Mouse (Mus musculus) cerebral cortex, adult 2 months (tissue): Measurements from ENCODE around the gene Fgd6.

Experiments
- WGBS: fragments of 180-500 bp; shearing (Covaris S2); methylation state at CpG from one replicate; pipeline ENCODE4 v1.1.7; 2018; 5-methylcytosine and 5-hydroxymethylcytosine counted together

Gene Fgd6

DNA sequence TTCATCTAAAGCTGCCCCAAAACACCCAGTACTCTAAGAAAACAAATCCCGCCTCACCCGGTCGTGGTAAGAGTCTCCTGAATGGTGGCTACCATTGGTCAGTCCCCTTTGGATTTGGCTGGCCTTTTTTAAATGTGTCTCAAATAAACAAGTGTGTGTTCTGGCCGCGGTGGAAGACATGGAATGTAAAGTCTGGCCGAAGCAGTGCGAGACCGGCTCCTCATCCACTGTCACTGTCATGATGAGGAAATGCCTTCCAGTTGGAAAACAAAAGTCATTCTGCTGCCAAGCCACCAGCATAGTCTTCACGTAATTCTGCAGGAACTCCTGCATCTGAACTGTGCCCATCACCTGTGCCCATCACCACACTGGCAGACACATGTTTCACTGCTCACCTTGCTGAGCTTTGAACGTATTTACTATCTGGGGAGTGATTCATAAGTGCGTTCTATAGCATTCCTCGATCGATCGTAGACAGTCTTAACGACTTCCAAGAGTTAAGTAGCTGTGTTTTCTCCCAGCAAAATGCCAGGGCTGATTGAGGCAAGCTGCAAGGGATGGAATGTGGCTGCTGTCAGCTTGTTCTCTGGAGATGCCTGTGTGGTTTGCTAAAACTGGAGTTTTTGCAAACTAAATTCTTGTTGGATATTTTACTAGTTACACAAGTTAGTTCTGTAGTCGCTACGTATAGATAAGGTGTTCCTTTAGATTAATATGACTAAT, 60.1 kb downstream of the Fgd6 start:
- 82% methylated on average over 17 of the region's 17 CpGs for WGBS

DNA sequence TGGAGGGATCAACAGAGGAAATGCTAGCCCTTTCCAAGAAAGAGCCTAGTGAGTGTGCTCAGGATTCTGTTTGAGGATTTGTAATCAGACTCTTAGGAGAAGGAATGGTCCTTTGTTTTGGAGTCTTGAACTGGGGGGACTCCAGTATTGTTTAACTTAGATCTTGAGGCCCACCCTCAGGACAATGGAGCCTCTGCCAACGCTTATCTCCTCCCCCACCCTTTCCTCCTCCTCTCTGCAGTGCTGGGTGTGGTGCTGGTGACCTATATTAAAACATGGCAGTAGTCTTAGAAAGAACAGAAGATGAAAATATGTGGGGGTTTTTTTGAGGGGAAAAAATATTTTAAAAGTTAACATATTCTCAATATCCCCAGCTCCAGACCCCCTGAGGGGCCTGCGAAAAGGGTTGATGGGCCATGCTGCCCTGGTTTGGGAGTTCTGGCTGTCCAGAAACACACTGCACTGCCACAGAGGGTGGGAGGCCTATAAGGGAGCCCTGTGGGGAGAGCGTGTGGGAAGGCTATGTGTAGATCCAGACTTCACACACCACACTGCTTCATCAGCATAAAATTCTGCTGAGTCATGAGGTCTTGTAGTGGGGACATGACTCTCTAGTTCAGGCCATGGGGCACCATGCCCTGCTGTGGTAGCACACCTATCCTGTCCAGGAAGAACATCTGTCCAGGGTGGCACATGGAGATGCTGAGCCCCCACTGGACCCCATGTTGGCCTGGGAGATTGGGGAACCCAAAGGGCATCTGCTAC, 61.5 kb downstream of the Fgd6 start:
- whole genome bisulfite sequencing = 70% methylated on average over 3 of the region's 3 CpGs

DNA sequence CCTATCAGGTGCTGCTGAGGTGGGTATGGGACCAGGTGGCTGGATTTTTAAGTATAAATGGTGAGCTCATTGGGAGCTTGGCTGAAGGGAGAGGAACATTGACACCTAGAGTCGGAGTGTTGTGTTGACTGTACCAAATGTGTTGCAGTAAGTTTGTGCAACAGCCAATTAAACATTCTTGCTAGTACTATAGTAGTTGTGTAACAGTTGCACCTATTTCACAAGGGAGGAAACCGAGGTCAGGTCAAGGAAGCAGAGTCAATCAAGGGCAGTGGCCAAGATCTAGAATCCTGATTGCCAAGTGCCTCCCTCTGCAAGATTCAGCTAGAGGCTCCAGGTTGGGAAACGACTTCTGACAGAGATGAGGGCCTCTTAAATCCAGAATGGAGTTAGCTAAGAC, 62.3 kb downstream of the Fgd6 start:
- 72% methylated on average over 3 of the region's 3 CpGs for WGBS

- 86% methylated on average over 10 of the region's 10 CpGs for WGBS
Measured at GRCm38 (mm10) chr10:94105498-94105897, 69.7 kb downstream of the Fgd6 start.

- 73% methylated on average over 4 of the region's 4 CpGs for WGBS
Measured at GRCm38 (mm10) chr10:94107168-94107567, 71.4 kb downstream of the Fgd6 start.

GRCm38 (mm10) chr10:94107607-94108006, 71.8 kb downstream of the Fgd6 start:
- 96% methylated on average over 7 of the region's 7 CpGs for WGBS

DNA sequence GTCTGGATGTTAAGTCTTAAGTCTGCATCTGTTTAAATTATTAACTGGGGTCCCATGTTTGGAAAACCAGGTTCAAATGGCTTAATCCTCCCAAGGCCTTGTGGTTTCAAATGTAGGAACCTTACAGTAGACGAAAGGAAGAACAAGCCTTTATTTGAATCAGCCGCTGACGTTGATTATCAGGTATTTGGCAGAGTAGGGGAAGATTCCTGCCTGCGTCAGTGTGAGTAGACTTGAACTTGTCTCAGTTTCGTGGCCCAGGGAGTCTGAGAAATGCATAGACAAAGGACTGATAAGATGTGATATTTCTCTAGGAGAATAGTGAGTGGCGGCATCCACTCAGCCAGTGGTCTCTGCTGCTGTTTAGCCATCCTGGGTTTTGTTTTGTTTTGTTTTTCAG, 73.0 kb downstream of the Fgd6 start:
- 98% methylated on average over 6 of the region's 6 CpGs for WGBS

- 83% methylated on average over 9 of the region's 9 CpGs for WGBS
Measured at GRCm38 (mm10) chr10:94110834-94111754, 75.3 kb downstream of the Fgd6 start.

DNA sequence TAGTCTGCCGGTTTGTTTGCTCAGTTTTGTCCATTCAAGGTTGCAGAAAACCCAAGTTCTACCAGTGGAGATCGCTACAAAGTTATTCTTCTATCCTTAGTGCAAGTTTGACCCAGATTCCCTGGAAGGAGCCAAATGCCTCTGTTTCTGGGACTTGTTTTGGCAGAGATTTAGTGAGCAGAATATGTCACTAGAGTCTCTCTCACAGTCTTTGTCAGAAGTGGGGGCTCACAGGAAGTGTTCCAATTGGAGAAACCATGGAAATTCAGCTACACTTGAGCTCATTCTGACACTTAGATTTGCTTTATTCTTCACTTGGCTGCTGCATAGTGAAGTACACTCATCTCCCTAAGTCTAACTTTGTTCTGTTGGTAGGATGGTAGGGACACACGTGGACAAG, 76.4 kb downstream of the Fgd6 start:
- WGBS = 52% methylated on average over 3 of the region's 3 CpGs

DNA sequence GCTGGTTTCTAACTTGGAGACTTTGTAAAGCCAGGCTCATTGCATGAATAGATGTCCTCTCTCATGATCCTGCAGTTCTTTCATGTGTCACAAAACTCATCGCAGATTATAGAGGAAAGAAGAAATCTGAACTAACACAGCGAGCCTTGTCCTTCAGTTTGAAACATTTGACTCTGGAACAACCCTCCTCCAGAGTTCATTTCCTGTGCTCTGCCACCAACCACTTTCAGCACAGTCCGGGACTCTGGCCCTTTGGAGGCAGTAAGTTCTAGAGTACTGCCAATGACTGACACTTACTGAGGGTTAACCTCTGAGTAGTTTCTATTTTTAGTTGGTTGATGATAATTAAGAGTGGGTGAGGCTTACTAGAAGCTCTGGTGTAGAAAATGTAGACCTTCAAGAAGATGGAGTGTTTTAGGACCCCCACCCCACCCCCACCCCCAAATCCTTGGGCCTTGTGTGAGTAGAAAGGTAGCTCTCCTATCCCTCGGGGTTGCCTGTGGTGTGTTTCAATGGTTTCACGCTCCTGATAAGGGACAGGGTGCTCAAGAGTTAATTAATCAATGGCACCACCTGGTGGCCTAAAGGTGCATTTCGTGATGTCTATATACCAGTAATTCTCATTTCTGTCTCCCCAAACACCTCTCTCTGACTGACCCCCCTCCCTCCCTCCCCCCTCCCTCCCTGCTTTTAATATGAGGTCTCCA, 80.2 kb downstream of the Fgd6 start:
- WGBS = 25% methylated on average over 6 of the region's 6 CpGs

GRCm38 (mm10) chr10:94116781-94117340, 81.1 kb downstream of the Fgd6 start:
- WGBS = 74% methylated on average over 12 of the region's 12 CpGs

DNA sequence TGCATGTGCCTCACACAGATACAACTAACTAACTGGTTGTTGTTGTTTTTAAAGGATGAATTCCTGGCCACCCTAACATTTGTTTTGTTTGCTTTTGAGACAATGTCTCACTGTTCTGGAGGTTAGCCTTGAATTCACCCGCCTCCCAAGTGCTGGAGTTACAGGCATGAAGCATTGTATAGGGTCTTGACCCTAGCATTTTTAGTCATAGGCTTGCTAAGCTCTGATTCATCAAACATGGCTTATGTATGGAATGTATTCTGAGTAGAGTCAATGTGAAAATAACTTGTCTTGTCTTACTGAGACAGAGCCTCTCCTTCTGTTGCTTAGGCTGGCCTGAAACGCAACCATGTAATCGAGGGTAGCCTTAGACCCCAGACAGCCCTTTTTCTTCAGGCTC, 82.1 kb downstream of the Fgd6 start:
- WGBS = 93% methylated on average over 3 of the region's 3 CpGs

- WGBS = 93% methylated on average over 7 of the region's 7 CpGs
Measured at GRCm38 (mm10) chr10:94118993-94119392, 83.2 kb downstream of the Fgd6 start.

DNA sequence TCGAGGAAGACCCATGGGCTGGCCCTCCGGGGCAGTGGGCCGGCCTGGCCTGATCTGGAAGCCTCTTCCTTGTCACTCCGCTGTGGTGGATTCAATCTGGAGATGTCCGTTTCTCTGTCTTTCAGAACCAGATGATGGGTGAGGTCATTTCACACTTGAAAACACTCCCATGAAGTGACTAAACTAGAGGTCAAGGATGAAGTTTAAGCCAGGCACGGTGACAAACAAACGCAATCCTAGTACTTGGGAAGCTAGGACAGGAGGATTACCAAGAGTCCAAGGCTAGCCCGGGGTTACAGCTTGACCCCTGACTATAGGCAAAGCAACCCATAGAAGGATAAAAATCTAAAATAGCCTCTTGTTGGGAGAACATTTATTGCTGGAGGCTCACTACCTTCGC, 84.9 kb downstream of the Fgd6 start:
- WGBS = 94% methylated on average over 9 of the region's 9 CpGs

- 89% methylated on average over 7 of the region's 7 CpGs for WGBS
Measured at GRCm38 (mm10) chr10:94122595-94122994, 86.8 kb downstream of the Fgd6 start.

DNA sequence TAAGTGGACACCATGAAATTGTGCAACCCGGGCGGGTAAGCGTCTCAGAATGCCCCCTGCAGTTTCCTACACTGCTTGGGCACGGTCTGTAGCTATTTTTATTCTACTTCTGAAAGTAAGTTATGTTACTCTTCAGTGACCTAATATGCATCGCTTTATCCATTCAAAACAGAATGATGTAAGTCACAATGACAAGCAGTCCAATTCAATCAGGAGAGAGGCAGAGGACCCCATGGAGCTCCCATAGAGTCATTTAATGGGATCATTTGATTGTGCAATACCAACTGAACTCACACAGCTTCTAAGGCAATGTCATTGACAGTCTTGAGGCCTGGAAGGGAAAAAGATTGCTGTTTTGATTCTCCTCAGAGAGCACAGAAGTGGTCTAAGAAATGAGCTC, 87.8 kb downstream of the Fgd6 start:
- WGBS = 87% methylated on average over 5 of the region's 5 CpGs

GRCm38 (mm10) chr10:94124376-94124775, 88.6 kb downstream of the Fgd6 start:
- WGBS = 83% methylated on average over 5 of the region's 5 CpGs

DNA sequence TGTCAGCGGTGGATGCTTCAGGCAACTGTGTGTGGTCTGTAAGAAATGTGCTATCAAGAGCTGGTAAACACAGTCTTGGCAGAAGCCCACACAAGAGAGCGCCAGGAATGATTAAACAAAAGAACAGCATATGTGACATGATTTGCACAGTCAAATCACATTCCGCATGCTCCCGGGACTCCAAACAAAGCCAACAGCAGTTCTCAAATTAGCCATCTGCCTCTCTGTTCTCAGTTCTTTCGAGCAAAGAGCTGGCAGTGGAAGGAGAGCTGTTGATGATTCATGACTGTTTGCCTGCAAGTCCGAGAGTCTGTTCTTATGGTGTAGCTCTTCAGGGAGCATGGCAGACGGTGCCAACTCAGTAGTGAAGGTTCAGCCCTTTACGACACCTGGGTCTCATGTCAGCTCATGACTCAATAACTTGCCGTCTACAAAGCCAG, 93.9 kb downstream of the Fgd6 start:
- 22% methylated on average over 9 of the region's 9 CpGs for WGBS

DNA sequence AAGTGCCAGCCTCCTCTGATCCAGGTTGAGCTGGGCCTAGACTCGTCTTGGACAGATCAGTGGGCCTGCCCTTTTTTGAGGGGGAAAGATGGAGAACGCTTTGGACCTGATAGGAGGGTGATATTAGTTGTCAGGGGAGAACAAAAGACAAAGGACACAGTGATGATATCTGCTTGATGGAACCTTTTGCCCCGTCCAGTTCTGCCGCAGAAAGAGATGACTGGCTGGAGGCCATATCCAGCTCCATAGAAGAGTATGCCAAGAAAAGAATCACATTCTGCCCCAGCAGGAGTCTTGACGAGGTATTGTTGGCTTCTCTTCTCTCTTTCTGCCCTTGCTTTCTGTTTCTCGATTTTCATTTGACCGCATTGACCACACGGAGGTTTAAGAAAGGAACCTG, 97.3 kb downstream of the Fgd6 start:
- WGBS = 65% methylated on average over 8 of the region's 8 CpGs

- 51% methylated on average over 7 of the region's 7 CpGs for WGBS
Measured at GRCm38 (mm10) chr10:94133674-94134073, 97.9 kb downstream of the Fgd6 start.
